Mouse (Mus musculus): ENCODE measurements around the gene Kcnj15. TPM values are rescaled to one million over a fixed set of nuclear protein-coding genes. Genes with fewer than 3 reads are reported as not detected.

The Kcnj15 gene
- polyA plus RNA-seq, 1 experiment from 2014 or later = 0.20 TPM

DNA sequence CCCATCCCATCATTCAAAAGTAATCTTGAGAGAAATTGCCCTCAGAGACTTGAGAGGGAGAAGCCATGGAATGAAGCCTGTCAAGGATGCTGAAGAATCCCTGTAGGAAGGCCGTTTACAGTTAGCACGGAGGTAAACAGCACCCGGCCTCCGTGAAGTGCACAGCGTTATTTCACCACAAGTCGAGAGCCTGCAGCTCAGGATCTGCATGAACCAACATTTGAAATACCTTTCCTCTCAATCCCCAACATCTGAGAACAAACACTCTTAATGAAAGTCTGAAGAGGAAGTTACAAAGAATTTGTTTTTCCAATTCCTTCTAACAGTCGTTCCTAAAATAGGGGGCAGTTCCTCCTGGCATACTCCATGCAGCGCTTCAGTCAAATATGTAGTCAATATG lies 33.9 kb upstream of the Kcnj15 start:
- Histone ChIP-seq H3K9ac (no peak overlapping the region), H3K4me2 (no peak overlapping the region), H3K27ac (replicated peaks) (no peak overlapping the region), H3K36me3 (replicated peaks) (no peaks in the 10 kb centered on the region), H3K4me3 (replicated peaks) (no peak overlapping the region), H3K27me3 (no peaks in the 10 kb centered on the region), H3K9me3 (replicated peaks) (no peaks in the 10 kb centered on the region), H3K4me1 (replicated peaks) (no peaks in the 10 kb centered on the region)
- ATAC-seq (ENCODE audit: insufficient read depth) = no peak
- 68% methylated on average over 8 of the region's 8 CpGs for WGBS (ENCODE audit: insufficient replicate concordance)

DNA sequence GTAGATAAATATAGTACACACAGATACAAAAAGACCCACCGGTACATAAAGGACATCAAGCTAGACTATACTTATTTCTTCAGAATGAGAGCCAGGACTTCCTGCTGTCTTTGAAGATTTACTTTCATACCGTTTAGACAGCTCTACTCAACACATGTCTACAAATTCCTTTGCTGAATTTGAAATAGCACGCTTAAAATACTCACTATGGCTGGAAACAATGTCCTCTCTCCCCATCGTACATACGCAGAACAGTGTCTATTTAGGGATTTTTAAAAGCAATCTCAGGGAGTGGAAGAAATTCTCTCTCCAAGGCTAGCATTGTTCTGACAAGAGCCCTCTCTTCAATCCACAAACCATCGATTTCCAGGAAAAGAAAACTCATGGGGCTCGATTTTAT lies 32.1 kb upstream of the Kcnj15 start:
- 51% methylated on average over 7 of the region's 7 CpGs for WGBS (ENCODE audit: insufficient replicate concordance)
- Histone ChIP-seq H3K27me3 (no peaks in the 10 kb centered on the region), H3K27ac (replicated peaks) (no peak overlapping the region), H3K9me3 (replicated peaks) (no peaks in the 10 kb centered on the region), H3K9ac (no peak overlapping the region), H3K4me3 (replicated peaks) (no peak overlapping the region), H3K36me3 (replicated peaks) (no peaks in the 10 kb centered on the region), H3K4me2 (no peak overlapping the region), H3K4me1 (replicated peaks) (no peaks in the 10 kb centered on the region)
- ATAC-seq (ENCODE audit: insufficient read depth) = no peak

- H3K9me3 ChIP-seq (replicated peaks) = no peaks in the 10 kb centered on the region
- no peak for ATAC-seq (ENCODE audit: insufficient read depth)
- H3K27ac ChIP-seq (replicated peaks) = no peak overlapping the region
- H3K27me3 ChIP-seq = no peaks in the 10 kb centered on the region
- H3K9ac ChIP-seq = no peak overlapping the region
- no peaks in the 10 kb centered on the region for H3K36me3 ChIP-seq (replicated peaks)
- no peak overlapping the region for H3K4me3 ChIP-seq (replicated peaks)
- no peak overlapping the region for H3K4me2 ChIP-seq
- H3K4me1 ChIP-seq (replicated peaks) = no peaks in the 10 kb centered on the region
- WGBS (ENCODE audit: insufficient replicate concordance) = 54% methylated on average over 4 of the region's 4 CpGs
Measured at GRCm38 (mm10) chr16:95231768-95232167, 25.6 kb upstream of the Kcnj15 start.

DNA sequence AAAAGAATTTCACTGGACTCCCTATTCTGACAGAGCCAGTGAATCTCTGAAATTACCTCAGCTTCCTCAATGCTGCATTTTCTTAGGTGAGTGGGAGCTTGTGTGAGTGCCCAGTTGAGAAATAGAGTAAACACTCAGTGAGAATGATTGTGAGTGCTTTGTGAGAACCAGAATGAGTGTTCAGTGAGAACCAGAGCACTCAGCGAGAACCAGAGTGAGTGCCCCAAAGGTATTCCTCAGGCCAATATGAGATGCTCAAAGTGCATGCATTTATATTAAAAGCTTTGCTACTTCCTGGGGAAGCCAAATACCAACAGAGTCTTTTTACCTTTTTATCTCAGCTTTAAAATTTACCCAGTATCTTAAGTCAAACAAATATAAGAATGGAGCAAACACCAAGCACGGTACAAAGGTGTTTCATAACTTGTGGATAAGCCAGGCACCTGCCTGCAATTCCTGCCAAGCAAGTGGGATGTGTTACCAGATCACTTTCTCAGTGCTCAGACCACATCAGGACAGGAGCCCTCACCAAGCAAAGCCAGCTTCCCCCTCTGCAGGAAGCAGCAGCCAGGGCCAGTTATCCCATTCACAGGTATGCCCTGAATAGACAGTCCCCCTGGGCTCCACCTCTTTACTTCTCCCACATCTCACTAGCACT lies 22.3 kb upstream of the Kcnj15 start:
- H3K4me3 ChIP-seq (replicated peaks) = no peak overlapping the region
- H3K27ac ChIP-seq (replicated peaks) = no peak overlapping the region

DNA sequence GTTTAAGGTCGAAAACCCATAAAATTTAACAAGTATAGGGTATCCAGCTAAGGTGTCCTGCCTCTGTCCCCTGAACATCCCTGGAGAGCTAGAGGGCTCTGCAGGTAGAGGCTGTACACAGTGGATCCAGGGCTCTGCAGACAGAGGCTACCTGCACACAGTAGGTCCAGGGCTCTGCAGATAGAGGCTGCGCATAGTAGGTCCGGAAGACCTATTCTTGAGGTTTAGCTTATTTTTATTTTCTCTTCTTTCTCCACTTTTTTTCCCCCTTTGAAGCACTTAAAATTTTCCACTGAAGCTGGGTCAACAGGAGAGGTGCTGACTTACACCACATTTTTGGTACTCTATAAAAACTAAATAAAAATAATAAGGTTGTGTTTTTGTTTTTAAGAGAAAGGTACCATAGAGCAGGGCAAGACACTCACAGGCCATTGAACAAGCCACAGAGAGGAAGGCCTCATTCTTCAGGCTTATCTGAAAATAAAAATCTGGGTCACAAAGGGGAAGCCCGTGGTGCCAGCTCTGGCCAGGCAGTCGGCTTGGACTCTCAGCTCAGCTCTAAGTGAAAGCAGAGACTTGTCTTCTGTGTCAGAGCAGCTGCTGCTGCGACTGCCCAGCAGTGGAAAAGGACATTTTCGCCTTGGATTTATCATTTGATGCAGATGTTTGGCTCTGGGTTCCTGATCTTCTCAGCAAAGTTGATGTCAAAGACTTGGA lies 18.0 kb upstream of the Kcnj15 start:
- Histone ChIP-seq H3K9ac (no peak overlapping the region), H3K4me3 (replicated peaks) (no peak overlapping the region), H3K36me3 (replicated peaks) (no peaks in the 10 kb centered on the region), H3K27ac (replicated peaks) (no peak overlapping the region), H3K4me1 (replicated peaks) (no peaks in the 10 kb centered on the region), H3K27me3 (no peaks in the 10 kb centered on the region), H3K9me3 (replicated peaks) (no peaks in the 10 kb centered on the region), H3K4me2 (no peak overlapping the region)
- ATAC-seq (ENCODE audit: insufficient read depth) = no peak
- WGBS (ENCODE audit: insufficient replicate concordance) = 49% methylated on average over 7 of the region's 7 CpGs

More for the DNA sequence above, 22.3 kb upstream of the Kcnj15 start:
- no peaks in the 10 kb centered on the region for H3K27me3 ChIP-seq
- no peak overlapping the region for H3K4me2 ChIP-seq
- H3K9me3 ChIP-seq (replicated peaks) = no peaks in the 10 kb centered on the region
- WGBS (ENCODE audit: insufficient replicate concordance) = 42% methylated on average over 2 of the region's 2 CpGs
- no peak overlapping the region for H3K9ac ChIP-seq
- no peaks in the 10 kb centered on the region for H3K4me1 ChIP-seq (replicated peaks)
- H3K36me3 ChIP-seq (replicated peaks) = no peaks in the 10 kb centered on the region
- ATAC-seq (ENCODE audit: insufficient read depth) = no peak

DNA sequence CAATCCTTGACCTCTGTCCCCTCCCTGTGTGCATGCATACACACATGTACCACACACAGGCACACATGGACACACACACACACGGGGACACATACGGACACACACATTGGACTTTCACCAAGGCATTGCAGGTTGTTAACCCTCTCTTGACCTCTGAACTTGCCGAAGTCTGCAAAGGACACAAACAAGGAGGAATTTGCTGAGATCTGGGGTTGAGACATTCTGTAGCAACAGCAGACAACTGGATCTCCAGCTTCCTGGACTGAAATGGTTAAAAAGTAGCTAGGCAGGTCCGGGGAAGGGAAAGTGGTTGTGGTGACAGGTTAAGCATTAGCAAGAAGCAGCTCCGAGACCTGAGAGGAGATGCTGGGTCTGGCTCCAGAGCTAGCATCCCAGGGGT lies 16.7 kb upstream of the Kcnj15 start:
- Histone ChIP-seq H3K4me2 (no peak overlapping the region), H3K9me3 (replicated peaks) (no peaks in the 10 kb centered on the region), H3K4me1 (replicated peaks) (no peaks in the 10 kb centered on the region), H3K27ac (replicated peaks) (no peak overlapping the region), H3K36me3 (replicated peaks) (no peaks in the 10 kb centered on the region), H3K9ac (no peak overlapping the region), H3K27me3 (no peaks in the 10 kb centered on the region), H3K4me3 (replicated peaks) (no peak overlapping the region)
- 53% methylated on average over 5 of the region's 5 CpGs for WGBS (ENCODE audit: insufficient replicate concordance)
- ATAC-seq (ENCODE audit: insufficient read depth) = no peak

GRCm38 (mm10) chr16:95241581-95241980 lies 15.8 kb upstream of the Kcnj15 start:
- Histone ChIP-seq H3K36me3 (replicated peaks) (no peaks in the 10 kb centered on the region), H3K27ac (replicated peaks) (no peak overlapping the region), H3K9me3 (replicated peaks) (no peaks in the 10 kb centered on the region), H3K4me1 (replicated peaks) (no peaks in the 10 kb centered on the region), H3K9ac (no peak overlapping the region), H3K27me3 (no peaks in the 10 kb centered on the region), H3K4me3 (replicated peaks) (no peak overlapping the region), H3K4me2 (no peak overlapping the region)
- 52% methylated on average over 4 of the region's 4 CpGs for WGBS (ENCODE audit: insufficient replicate concordance)
- ATAC-seq (ENCODE audit: insufficient read depth) = no peak

DNA sequence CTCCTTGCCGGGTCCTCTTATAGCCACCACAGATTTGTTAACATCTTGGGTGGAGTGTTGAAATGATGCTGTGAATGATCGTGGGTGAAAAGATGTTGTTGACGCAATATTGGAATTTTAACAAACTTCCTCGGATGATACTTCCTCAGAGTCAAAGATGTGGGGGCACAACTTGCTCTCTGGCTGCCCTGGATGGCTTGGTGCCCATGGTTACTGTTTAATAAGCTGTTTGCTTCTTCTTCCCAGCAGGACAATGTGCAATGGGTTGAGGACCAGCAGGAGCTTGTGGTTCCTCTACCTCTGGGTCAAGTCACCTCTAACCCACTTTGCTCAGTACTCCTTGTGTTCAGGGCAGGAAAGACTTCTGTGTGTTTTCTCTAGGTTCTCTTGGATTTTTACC lies 15.2 kb upstream of the Kcnj15 start:
- no peaks in the 10 kb centered on the region for H3K4me1 ChIP-seq (replicated peaks)
- no peak overlapping the region for H3K9ac ChIP-seq
- no peak overlapping the region for H3K27ac ChIP-seq (replicated peaks)
- WGBS (ENCODE audit: insufficient replicate concordance) = 51% methylated on average over 4 of the region's 4 CpGs
- H3K4me2 ChIP-seq = no peak overlapping the region
- no peaks in the 10 kb centered on the region for H3K9me3 ChIP-seq (replicated peaks)
- no peak for ATAC-seq (ENCODE audit: insufficient read depth)
- H3K4me3 ChIP-seq (replicated peaks) = no peak overlapping the region
- H3K36me3 ChIP-seq (replicated peaks) = no peaks in the 10 kb centered on the region
- no peaks in the 10 kb centered on the region for H3K27me3 ChIP-seq

DNA sequence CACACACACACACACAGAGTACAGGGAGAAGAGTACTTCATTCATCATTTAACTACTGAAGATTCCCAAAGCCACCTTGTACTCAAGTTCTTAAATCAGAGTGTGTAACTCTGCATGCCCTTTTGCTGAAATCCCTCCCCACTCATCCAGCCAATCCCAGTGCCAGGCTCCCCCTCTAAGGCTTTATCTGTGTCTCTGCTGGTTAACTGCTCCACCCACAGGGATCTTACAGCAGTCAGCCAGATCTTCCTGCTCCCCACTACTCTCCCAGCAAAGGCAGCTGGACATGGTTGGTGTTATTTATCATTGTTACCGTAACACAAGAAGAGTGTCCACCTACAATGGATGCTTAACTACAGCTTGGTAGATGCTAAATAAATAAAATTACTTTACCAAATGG lies 14.0 kb upstream of the Kcnj15 start:
- H3K4me2 ChIP-seq = no peak overlapping the region
- no peaks in the 10 kb centered on the region for H3K9me3 ChIP-seq (replicated peaks)
- H3K4me1 ChIP-seq (replicated peaks) = no peaks in the 10 kb centered on the region
- no peak overlapping the region for H3K9ac ChIP-seq
- no peak overlapping the region for H3K4me3 ChIP-seq (replicated peaks)
- no peaks in the 10 kb centered on the region for H3K36me3 ChIP-seq (replicated peaks)
- H3K27ac ChIP-seq (replicated peaks) = no peak overlapping the region
- 64% methylated on average over 1 of the region's 1 CpGs for WGBS (ENCODE audit: insufficient replicate concordance)
- no peak for ATAC-seq (ENCODE audit: insufficient read depth)
- H3K27me3 ChIP-seq = no peaks in the 10 kb centered on the region

- Histone ChIP-seq H3K4me1 (replicated peaks) (no peaks in the 10 kb centered on the region), H3K4me3 (replicated peaks) (no peak overlapping the region), H3K36me3 (replicated peaks) (no peaks in the 10 kb centered on the region), H3K9me3 (replicated peaks) (no peaks in the 10 kb centered on the region), H3K27me3 (no peaks in the 10 kb centered on the region), H3K9ac (no peak overlapping the region), H3K27ac (replicated peaks) (no peak overlapping the region), H3K4me2 (no peak overlapping the region)
- 37% methylated on average over 12 of the region's 12 CpGs for WGBS (ENCODE audit: insufficient replicate concordance)
- ATAC-seq (ENCODE audit: insufficient read depth) = no peak
Measured at GRCm38 (mm10) chr16:95244626-95245303, 12.6 kb upstream of the Kcnj15 start.

DNA sequence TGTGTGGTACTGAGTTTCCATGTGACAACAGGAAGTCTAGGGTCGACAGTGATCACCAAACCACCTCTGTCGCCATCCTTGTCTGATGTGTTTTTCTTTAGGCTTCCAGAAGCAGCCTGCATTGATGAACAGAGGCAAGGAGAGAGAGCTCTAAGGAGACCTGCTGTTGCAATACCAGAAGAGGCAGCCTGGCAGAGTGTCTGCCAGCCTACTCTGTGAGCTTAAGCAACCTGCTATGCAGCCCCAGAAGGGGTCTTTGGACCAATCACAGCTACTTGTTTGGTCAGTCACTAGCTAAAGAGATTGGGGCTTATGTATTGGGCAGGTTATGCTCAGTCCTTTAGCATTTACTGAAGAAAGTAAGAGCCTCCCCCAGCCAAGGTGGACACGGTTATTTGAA lies 11.9 kb upstream of the Kcnj15 start:
- no peaks in the 10 kb centered on the region for H3K36me3 ChIP-seq (replicated peaks)
- no peak overlapping the region for H3K9ac ChIP-seq
- no peak overlapping the region for H3K27ac ChIP-seq (replicated peaks)
- H3K27me3 ChIP-seq = no peaks in the 10 kb centered on the region
- H3K4me3 ChIP-seq (replicated peaks) = no peak overlapping the region
- no peak overlapping the region for H3K4me2 ChIP-seq
- H3K9me3 ChIP-seq (replicated peaks) = no peaks in the 10 kb centered on the region
- H3K4me1 ChIP-seq (replicated peaks) = no peaks in the 10 kb centered on the region
- ATAC-seq (ENCODE audit: insufficient read depth) = no peak
- WGBS (ENCODE audit: insufficient replicate concordance) = 41% methylated on average over 3 of the region's 3 CpGs

Data from liver, embryonic 15.5 days (tissue).